Mouse (Mus musculus): ENCODE results near the gene Tgif2lx1.
"Not testable (repeated sequence)": the region's sequence is repeated elsewhere in the genome, so short reads cannot be mapped to it uniquely, and the experiment has no call there.

Tgif2lx1 gene

GRCm38 (mm10) chrX:118480637-118481036, at the start of gene Tgif2lx1:
TSS of gene Tgif2lx1 (minus strand) at chrX:118480737.
- not testable (repeated sequence) for DNase-seq (ENCODE audit: low spot score)

Measured in retina, embryonic 14.5 days (tissue).